Mouse (Mus musculus): ENCODE results near the gene Vps33b. TPM values are rescaled to one million over a fixed set of nuclear protein-coding genes. Genes with fewer than 3 reads are reported as not detected.

Gene Vps33b
- polyA plus RNA-seq, 1 experiment: 24.0 TPM

DNA sequence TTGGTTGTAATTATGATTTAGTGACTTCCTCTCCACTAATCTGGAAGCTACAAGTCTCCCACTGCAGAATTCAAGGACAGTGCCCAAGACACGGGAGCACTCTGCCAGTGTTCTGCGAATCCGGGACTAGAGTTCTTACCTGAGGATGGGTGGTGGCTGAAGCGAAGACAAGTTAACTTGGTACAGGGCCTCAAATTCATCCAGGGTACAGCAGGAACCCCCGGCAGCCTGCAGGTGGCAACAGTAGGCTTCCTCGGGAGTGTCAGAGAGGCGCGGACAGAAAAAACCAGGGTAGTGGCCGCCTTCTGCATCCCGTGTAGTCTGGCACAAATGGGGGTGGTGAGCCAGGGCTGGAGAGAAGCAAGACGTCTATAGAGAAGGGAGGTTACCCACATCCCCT lies 71.3 kb downstream of the Vps33b start, which contains the start of gene Unc45a:
Unc45a (minus strand) TSS at position 213 of the 400 bp plus-strand sequence.
- TF ChIP-seq POLR2A (IDR thresholded peaks at IDR 0.05; ENCODE audit: borderline replicate concordance, control insufficient read depth, low read depth, low read length) (no peak), CTCF (IDR thresholded peaks at IDR 0.05; ENCODE audit: control insufficient read depth, insufficient read depth, low read length) (peak; percentile 77)
- WGBS: 2% methylated on average over 11 of the region's 11 CpGs
- H3K4me1 ChIP-seq (ENCODE audit: control insufficient read depth, insufficient read depth, low read length): peaks cover 7% of the 10 kb centered on the region

More for the DNA sequence above, 71.3 kb downstream of the Vps33b start, which contains the start of gene Unc45a:
- H3K4me3 ChIP-seq (replicated peaks; ENCODE audit: control insufficient read depth, low read depth, low read length): peak within 1 kb of the TSS; percentile 82
- H3K27ac ChIP-seq (ENCODE audit: control insufficient read depth, insufficient read depth, low read depth, low read length, poor library complexity): peak within 1 kb of the TSS; percentile 70

Other genes starting within 250 kb of the Vps33b start
- 12.5 and 28.1 TPM in 2 replicates for gene Zfp710, start 244.8 kb upstream of the Vps33b start, polyA plus RNA-seq (2011; ENCODE audit: insufficient read depth, insufficient read length, low replicate concordance, missing spikeins)
- 20.9 and 43.5 TPM in 2 replicates for gene Idh2, start 154.3 kb upstream of the Vps33b start, polyA plus RNA-seq (2011; ENCODE audit: insufficient read depth, insufficient read length, low replicate concordance, missing spikeins)
- gene Sema4b, start 82.8 kb upstream of the Vps33b start, polyA plus RNA-seq (2011; ENCODE audit: insufficient read depth, insufficient read length, low replicate concordance, missing spikeins): 33.7 and 51.6 TPM in 2 replicates
- gene Cib1, start 36.8 kb upstream of the Vps33b start, polyA plus RNA-seq (2011; ENCODE audit: insufficient read depth, insufficient read length, low replicate concordance, missing spikeins): 81.7 and 82.5 TPM in 2 replicates
- 1.1 and 1.8 TPM in 2 replicates for gene Gdpgp1, start 36.8 kb upstream of the Vps33b start, polyA plus RNA-seq (2011; ENCODE audit: insufficient read depth, insufficient read length, low replicate concordance, missing spikeins)
- gene Ttll13, start 23.3 kb upstream of the Vps33b start, polyA plus RNA-seq (2011; ENCODE audit: insufficient read depth, insufficient read length, low replicate concordance, missing spikeins): not detected in 2 replicates
- 12.7 and 26.8 TPM in 2 replicates for gene Ngrn, start 8.4 kb upstream of the Vps33b start, polyA plus RNA-seq (2011; ENCODE audit: insufficient read depth, insufficient read length, low replicate concordance, missing spikeins)
- gene Prc1, start 24.8 kb downstream of the Vps33b start, polyA plus RNA-seq (2011; ENCODE audit: insufficient read depth, insufficient read length, low replicate concordance, missing spikeins): 165 and 172 TPM in 2 replicates
- gene Rccd1, start 54.8 kb downstream of the Vps33b start, polyA plus RNA-seq (2011; ENCODE audit: insufficient read depth, insufficient read length, low replicate concordance, missing spikeins): 7.6 and 11.3 TPM in 2 replicates
- 10.8 and 43.9 TPM in 2 replicates for gene Unc45a, start 71.4 kb downstream of the Vps33b start, polyA plus RNA-seq (2011; ENCODE audit: insufficient read depth, insufficient read length, low replicate concordance, missing spikeins)
- 5.0 and 16.2 TPM in 2 replicates for gene Hddc3, start 73.5 kb downstream of the Vps33b start, polyA plus RNA-seq (2011; ENCODE audit: insufficient read depth, insufficient read length, low replicate concordance, missing spikeins)
- 25.1 and 40.0 TPM in 2 replicates for gene Man2a2, start 101.7 kb downstream of the Vps33b start, polyA plus RNA-seq (2011; ENCODE audit: insufficient read depth, insufficient read length, low replicate concordance, missing spikeins)
- 143 and 311 TPM in 2 replicates for gene Fes, start 118.3 kb downstream of the Vps33b start, polyA plus RNA-seq (2011; ENCODE audit: insufficient read depth, insufficient read length, low replicate concordance, missing spikeins)
- 22.2 and 31.0 TPM in 2 replicates for gene Furin, start 135.8 kb downstream of the Vps33b start, polyA plus RNA-seq (2011; ENCODE audit: insufficient read depth, insufficient read length, low replicate concordance, missing spikeins)

Data from bone marrow, adult 2 months (tissue).